Mouse (Mus musculus): ENCODE data around the gene Eif2ak3. TPM values are rescaled to one million over a fixed set of nuclear protein-coding genes. Genes with fewer than 3 reads are reported as not detected.

Gene Eif2ak3
- 249 to 276 TPM (median 267 TPM) in 4 replicates for total RNA-seq (2023)

GRCm38 (mm10) chr6:70844002-70844804 lies at the start of gene Eif2ak3:
Gene Eif2ak3, plus strand, starts transcription at chr6:70844515.

GRCm38 (mm10) chr6:70918827-70919226 lies 74.5 kb downstream of the Eif2ak3 start, which contains the start of gene Tex37:
Gene Tex37, minus strand, starts transcription at chr6:70918927.

Other genes with a start within 250 kb of the Eif2ak3 start
- gene Rpia, start 52.3 kb upstream of the Eif2ak3 start, total RNA-seq (2023): 43.4 to 55.0 TPM (median 50.0 TPM) in 4 replicates
- gene Tex37, start 74.4 kb downstream of the Eif2ak3 start, total RNA-seq (2023): not detected in 4 replicates
- gene Foxi3, start 112.0 kb downstream of the Eif2ak3 start, total RNA-seq (2023): not detected in 4 replicates